Mouse (Mus musculus) lung, embryonic 16.5 days (tissue): ENCODE measurements at regions not wholly inside any gene's neighbourhood (a gene's known extent, or its start where the extent isn't known, plus 50 kb on each side); places are given as distances from the start of the nearest gene placed in this dataset.

Source experiments
- ATAC-seq: fragments of 200-750 bp; cut with Nextera tagmentation; 2 replicates; pipeline ENCODE4 v1.8.0; 2017; ENCODE audit warnings: low read depth, mild to moderate bottlenecking, moderate library complexity
- H3K27ac ChIP-seq: fragments of 300-500 bp; sonication (generic); 2 replicates; pipeline ENCODE4 v1.5.1; 2014; ENCODE audit warnings: mild to moderate bottlenecking, control low read depth, low read length
- H3K27me3 ChIP-seq: fragments of 300-500 bp; sonication (generic); 2 replicates; pipeline ENCODE4 v1.6.1; 2014; ENCODE audit warnings: low read depth, low read length, mixed read lengths; ENCODE audit not compliant: control insufficient read depth, insufficient read depth
- H3K36me3 ChIP-seq: fragments of 300-500 bp; sonication (generic); 2 replicates; pipeline ENCODE4 v1.6.1; 2014; ENCODE audit warnings: low read length; ENCODE audit not compliant: control insufficient read depth, insufficient read depth
- H3K4me1 ChIP-seq: fragments of 300-500 bp; sonication (generic); replicated peaks from 2 replicates; pipeline ENCODE4 v1.6.1; 2014; ENCODE audit warnings: low read length, mixed read lengths; ENCODE audit not compliant: control insufficient read depth, insufficient read depth
- H3K4me2 ChIP-seq: fragments of 300-500 bp; sonication (generic); 2 replicates; pipeline ENCODE4 v1.6.1; 2014; ENCODE audit warnings: low read depth, low read length, control low read depth
- H3K4me3 ChIP-seq: fragments of 300-500 bp; sonication (generic); 2 replicates; pipeline ENCODE4 v1.5.1; 2014; ENCODE audit warnings: mild to moderate bottlenecking, low read length, control low read depth
- H3K9ac ChIP-seq: fragments of 300-500 bp; sonication (generic); 2 replicates; pipeline ENCODE4 v1.6.1; 2014; ENCODE audit warnings: low read length, control low read depth
- H3K9me3 ChIP-seq: fragments of 300-500 bp; sonication (generic); 2 replicates; pipeline ENCODE4 v1.6.1; 2016; ENCODE audit warnings: low read length; ENCODE audit not compliant: control insufficient read depth
- whole genome bisulfite sequencing: fragments of 180-500 bp; shearing (Covaris S2); extraction: QIAGEN DNeasy Blood & Tissue Kit; methylation state at CpG from one replicate; pipeline ENCODE4 v1.1.7; 2014; 5-methylcytosine and 5-hydroxymethylcytosine counted together

DNA sequence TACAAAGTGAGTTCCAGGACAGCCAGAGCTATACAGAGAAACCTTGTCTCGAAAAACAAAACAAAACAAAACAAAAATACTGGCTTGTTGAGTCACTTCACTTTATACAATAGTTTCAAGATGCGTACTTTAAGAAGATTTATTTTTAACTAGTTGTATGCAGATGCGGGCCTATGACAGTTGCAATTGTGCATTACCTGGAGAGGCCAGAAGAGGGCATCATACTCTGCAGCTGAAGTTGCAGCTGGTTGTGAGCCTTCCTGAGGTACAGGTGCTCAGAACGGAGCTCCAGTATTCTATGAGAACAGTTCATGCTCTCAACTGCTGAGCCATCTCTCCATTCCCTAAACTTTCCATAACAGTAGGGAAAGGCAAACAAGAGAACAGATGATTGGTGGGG, 314.2 kb upstream of the 4931429L15Rik start:
- Histone ChIP-seq H3K9me3 (no peaks in the 10 kb centered on the region), H3K4me1 (no peaks in the 10 kb centered on the region), H3K4me2 (no peak overlapping the region), H3K27ac (no peak overlapping the region), H3K9ac (no peak overlapping the region), H3K4me3 (no peak overlapping the region), H3K27me3 (no peaks in the 10 kb centered on the region), H3K36me3 (no peaks in the 10 kb centered on the region)
- 77% methylated on average over 4 of the region's 4 CpGs for WGBS
- no peak for ATAC-seq

DNA sequence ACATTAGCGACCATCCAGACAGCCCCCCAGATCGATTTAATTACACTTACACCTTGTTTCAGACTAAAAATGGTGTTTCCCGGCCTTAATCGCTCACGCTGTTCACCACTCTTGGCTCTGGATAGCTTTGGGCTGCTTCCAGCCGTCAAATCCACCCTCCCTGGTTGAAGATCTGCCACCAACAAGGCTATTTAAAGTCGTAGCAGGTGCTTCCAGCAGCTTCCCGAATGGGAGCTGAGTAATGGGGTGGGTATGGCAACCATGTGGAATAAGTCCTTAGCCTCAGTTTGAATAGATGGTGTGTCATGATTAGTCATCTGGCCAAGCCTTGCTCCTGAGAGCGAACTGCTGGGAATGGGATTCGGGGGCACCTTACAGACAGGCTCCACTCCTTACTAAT, 312.8 kb upstream of the 4931429L15Rik start:
- Histone ChIP-seq H3K9me3 (no peaks in the 10 kb centered on the region), H3K36me3 (no peaks in the 10 kb centered on the region), H3K4me1 (no peaks in the 10 kb centered on the region), H3K9ac (no peak overlapping the region), H3K27ac (no peak overlapping the region), H3K4me2 (no peak overlapping the region), H3K4me3 (no peak overlapping the region), H3K27me3 (no peaks in the 10 kb centered on the region)
- no peak for ATAC-seq
- 78% methylated on average over 10 of the region's 10 CpGs for WGBS

DNA sequence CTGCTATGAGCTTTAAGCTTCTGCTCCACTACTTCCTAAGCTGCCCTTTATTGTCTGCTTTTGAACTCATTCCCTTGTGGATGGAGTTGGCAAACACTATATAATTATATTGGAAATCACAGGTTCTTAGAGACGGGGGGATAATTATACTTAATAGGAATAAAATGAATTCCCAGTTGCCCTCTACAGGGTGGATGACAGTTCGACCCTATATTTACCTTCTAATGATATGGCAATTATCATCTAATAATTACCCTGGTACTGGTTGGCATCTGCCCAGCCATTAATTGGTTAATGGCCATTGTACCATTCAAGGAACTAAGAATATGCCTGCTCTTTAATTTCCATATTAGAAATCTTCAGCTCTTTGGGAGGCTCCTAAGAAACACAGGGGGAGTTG, 302.5 kb upstream of the 4931429L15Rik start:
- no peaks in the 10 kb centered on the region for H3K4me1 ChIP-seq
- 82% methylated on average over 2 of the region's 2 CpGs for WGBS
- H3K27me3 ChIP-seq, result no peaks in the 10 kb centered on the region
- no peaks in the 10 kb centered on the region for H3K36me3 ChIP-seq
- no peak overlapping the region for H3K4me3 ChIP-seq
- no peak overlapping the region for H3K27ac ChIP-seq
- H3K9ac ChIP-seq, result no peak overlapping the region
- no peak overlapping the region for H3K4me2 ChIP-seq
- H3K9me3 ChIP-seq, result no peaks in the 10 kb centered on the region
- no peak for ATAC-seq

DNA sequence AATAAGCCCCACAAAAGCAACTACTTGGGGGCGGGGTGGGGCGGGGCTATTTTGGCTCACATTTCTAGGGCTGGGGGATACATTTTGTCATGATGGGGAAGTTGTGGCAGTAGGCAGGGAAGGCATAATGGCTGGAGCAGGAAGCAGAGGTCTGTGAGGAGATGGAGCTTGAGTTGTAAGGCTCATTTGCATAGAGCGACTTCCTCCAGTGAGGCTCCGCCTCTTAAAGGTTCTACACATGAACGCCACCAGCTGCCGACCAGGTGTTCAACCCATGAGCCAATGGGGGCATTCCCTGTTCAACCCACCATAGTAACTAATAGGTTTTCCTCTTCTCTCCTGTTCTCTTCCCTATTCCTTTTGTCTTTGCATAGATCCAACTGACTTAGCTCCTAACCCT, 302.1 kb upstream of the 4931429L15Rik start:
- H3K4me1 ChIP-seq, result no peaks in the 10 kb centered on the region
- WGBS, result 84% methylated on average over 6 of the region's 6 CpGs
- no peak overlapping the region for H3K4me2 ChIP-seq
- H3K36me3 ChIP-seq, result no peaks in the 10 kb centered on the region
- H3K27ac ChIP-seq, result no peak overlapping the region
- no peak overlapping the region for H3K9ac ChIP-seq
- H3K9me3 ChIP-seq, result no peaks in the 10 kb centered on the region
- ATAC-seq, result no peak
- no peak overlapping the region for H3K4me3 ChIP-seq
- no peaks in the 10 kb centered on the region for H3K27me3 ChIP-seq

DNA sequence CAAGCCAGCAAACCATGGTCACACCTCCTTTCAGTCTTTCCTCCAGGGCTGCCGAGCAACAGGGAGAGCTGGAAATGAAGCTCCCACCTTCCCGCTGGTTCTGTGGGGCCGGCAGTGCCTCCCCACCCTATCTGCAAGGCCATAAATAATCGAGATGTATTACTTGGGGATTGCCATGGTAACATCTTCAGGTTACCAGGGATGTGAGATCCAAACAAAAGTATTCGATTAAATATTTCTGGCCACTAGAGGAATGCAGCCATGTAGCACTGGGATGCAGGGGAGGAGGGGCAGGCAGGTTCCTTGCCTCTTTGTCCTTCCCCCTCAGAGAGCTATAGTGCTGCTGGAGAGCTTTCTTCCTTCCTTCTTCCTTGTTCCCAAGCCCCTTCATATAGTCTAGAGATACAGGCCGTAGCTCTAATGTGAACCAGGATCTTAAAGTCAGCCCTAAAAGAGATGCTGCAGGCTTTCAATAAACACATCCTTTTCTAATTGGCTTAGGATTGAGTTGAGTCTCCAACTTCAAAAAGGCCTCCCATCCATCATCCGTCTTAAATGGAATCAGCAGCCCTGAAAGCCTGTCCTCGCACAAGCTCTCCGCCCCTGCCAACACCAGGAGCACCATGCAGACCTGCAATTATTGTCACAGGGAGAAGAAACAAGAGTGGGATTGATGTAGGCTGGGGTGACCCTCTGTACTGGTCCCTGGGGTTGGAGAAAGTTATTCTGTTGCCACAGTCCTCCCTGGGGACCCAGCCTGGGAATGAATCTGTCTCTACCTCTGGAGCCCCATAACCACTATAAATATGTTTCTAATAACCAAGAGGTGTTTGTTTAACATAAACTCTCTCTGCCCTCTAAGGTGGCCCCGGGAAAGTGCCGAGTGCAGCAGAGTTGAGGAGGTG, 290.6 kb upstream of the 4931429L15Rik start:
- Histone ChIP-seq H3K4me2 (no peak overlapping the region), H3K9ac (no peak overlapping the region), H3K27me3 (no peaks in the 10 kb centered on the region), H3K4me3 (no peak overlapping the region), H3K36me3 (no peaks in the 10 kb centered on the region), H3K27ac (no peak overlapping the region), H3K4me1 (peaks cover 2% of the 10 kb centered on the region; the same call in 1 of the 2 replicates), H3K9me3 (no peaks in the 10 kb centered on the region; the same call in 1 of the 2 replicates)
- no peak for ATAC-seq
- WGBS, result 12% methylated on average over 11 of the region's 11 CpGs

DNA sequence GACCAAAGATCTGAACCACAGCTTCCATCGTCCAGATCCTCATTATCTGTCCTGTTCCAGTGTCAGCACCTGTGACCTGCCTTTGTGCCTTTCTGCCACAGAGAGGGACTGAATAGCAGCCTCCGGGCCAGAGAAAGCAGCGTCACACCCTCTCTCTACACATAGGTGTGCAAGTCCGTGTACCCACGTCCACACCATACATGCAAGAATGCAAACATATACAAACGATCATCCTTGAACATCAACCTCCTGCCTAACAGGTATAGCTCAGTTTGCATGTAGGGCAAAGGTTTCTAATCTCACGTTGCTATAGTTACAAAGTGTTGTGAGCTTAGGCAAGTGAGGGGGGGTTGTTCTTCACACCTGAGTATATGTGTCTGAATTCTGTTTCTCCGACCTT, 288.9 kb upstream of the 4931429L15Rik start:
- Histone ChIP-seq H3K4me3 (no peak overlapping the region), H3K27ac (no peak overlapping the region), H3K9ac (no peak overlapping the region), H3K4me1 (peaks cover 2% of the 10 kb centered on the region; the same call in 1 of the 2 replicates), H3K4me2 (no peak overlapping the region), H3K9me3 (no peaks in the 10 kb centered on the region; the same call in 1 of the 2 replicates), H3K36me3 (no peaks in the 10 kb centered on the region), H3K27me3 (no peaks in the 10 kb centered on the region)
- WGBS, result 60% methylated on average over 8 of the region's 8 CpGs
- ATAC-seq, result no peak

DNA sequence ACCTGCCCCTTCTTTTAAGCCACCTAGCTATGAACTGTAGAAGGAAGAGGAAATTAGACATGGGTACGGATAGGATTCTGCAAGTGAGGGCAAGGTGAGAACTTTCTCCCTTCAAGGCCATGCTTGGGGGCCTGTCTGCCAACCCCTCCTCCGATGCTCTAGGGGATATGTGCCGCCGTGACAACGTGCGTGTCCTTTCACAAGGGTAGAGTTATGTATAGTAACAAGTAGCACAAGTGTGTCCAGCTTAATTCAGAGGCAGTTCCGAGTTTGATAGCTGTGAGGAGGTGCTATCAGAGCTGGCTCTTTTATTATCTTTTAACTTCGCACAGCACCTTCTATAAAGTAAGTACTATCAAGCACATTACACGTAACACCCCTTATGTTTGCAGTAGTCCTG, 281.0 kb upstream of the 4931429L15Rik start:
- Histone ChIP-seq H3K9me3 (no peaks in the 10 kb centered on the region), H3K27ac (no peak overlapping the region), H3K4me1 (peaks cover 4% of the 10 kb centered on the region; the same call in 1 of the 2 replicates), H3K4me2 (no peak overlapping the region), H3K9ac (no peak overlapping the region), H3K36me3 (no peaks in the 10 kb centered on the region), H3K27me3 (no peaks in the 10 kb centered on the region), H3K4me3 (no peak overlapping the region)
- WGBS, result 61% methylated on average over 9 of the region's 9 CpGs
- ATAC-seq, result no peak

DNA sequence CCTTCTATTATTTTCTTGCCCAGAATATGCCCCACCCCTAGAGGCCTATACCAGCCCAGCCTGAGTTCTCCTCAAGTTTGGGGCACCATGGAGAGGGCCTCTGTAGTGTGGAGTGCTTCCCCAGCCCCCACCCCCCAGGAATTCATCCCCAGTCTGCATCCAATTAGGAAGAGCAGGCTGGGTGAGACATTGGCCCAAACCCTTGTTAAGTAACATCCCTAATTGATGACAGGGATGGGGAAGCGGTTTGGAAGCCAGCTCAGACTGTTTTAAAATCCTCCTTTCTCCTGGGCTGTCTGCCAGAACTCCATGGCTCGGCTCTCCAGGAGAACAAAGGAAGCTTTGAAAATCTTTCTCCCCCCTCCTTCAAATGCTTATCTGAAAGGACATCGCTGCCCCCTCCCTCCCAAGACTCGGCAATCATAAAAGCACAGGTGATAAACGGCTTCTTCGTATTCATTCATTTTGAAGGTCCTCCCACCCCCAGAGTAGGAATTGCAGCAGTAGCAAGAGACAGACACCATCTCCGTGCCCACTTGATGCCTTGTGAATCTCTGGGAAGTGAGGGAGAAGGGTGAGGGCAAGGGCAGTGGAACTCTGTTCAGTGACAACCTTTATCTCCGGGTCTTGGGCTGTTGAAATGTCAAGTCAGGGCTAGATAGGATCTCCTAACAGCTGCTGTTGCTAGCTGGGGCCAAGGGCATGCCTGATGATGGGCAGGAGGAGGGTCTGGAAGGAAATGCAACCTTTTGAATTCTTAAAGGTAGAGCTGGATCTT, 280.3 kb upstream of the 4931429L15Rik start:
- Histone ChIP-seq H3K9ac (no peak overlapping the region), H3K4me3 (no peak overlapping the region), H3K27me3 (no peaks in the 10 kb centered on the region), H3K27ac (no peak overlapping the region), H3K36me3 (no peaks in the 10 kb centered on the region), H3K4me1 (peaks cover 4% of the 10 kb centered on the region; the same call in 1 of the 2 replicates), H3K4me2 (no peak overlapping the region), H3K9me3 (no peaks in the 10 kb centered on the region)
- WGBS, result 11% methylated on average over 8 of the region's 8 CpGs
- ATAC-seq, result peak; percentile 52

DNA sequence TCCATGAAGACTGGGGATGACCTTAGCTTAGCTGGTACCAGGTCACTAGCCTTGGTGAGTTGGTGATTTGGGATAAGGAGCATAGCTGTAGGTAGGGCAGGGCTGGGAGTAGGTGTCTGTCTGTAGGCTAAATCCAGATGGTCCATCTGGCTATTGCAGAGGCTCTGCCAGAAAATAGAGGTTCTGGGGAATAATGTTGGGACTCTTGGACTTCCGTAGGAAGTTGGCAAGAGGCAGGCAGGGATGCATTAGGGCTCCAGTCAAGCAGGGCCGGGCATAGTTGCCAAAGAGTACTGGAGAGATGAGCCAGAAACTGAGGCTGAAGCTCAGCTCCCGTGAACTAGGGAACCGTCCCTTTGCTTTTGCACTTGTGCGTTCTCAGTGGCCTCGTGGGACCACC, 278.7 kb upstream of the 4931429L15Rik start:
- H3K9me3 ChIP-seq, result no peaks in the 10 kb centered on the region
- ATAC-seq, result no peak
- no peaks in the 10 kb centered on the region for H3K27me3 ChIP-seq
- no peak overlapping the region for H3K4me3 ChIP-seq
- H3K36me3 ChIP-seq, result no peaks in the 10 kb centered on the region
- no peak overlapping the region for H3K4me2 ChIP-seq
- WGBS, result 91% methylated on average over 6 of the region's 6 CpGs
- H3K27ac ChIP-seq, result no peak overlapping the region
- H3K4me1 ChIP-seq, result peaks cover 4% of the 10 kb centered on the region; the same call in 1 of the 2 replicates
- H3K9ac ChIP-seq, result no peak overlapping the region
